15 mouse cellular contexts compared by ENCODE assay signal in genomic region chr3:68476336-68476735, GRCm38 (mm10).
"Had no signal": no experiment of that assay in that cellular context is flagged by ENCODE, and none has a peak within 500 bp of the region (broad histone marks: within the 10 kb centered on the region; RNA-seq: fewer than 3 reads in every experiment).

No protein-coding gene starts in this region.

- H3K36me3 ChIP-seq: midbrain, embryonic 12.5 days; neural tube, embryonic 12.5 days; stomach, embryonic 15.5 days had no signal

- H3K27me3 ChIP-seq: midbrain, embryonic 12.5 days; neural tube, embryonic 12.5 days; stomach, embryonic 15.5 days had no signal

- H3K4me2 ChIP-seq: lung, embryonic 14.5 days; midbrain, embryonic 12.5 days; neural tube, embryonic 12.5 days; stomach, embryonic 15.5 days had no signal

- DNase-seq: lung, adult 18-20 months; lung, embryonic 14.5 days; lung, postnatal 10 days; lung, postnatal 4 days; midbrain, embryonic 14.5 days; right cerebral cortex, postnatal 14 days; thymus, adult 2 months; thymus, postnatal 25 days; thymus, postnatal 4 days had no signal

- H3K4me1 ChIP-seq: neural tube, embryonic 12.5 days; stomach, embryonic 15.5 days had no signal

- H3K9ac ChIP-seq: lung, embryonic 14.5 days; midbrain, embryonic 12.5 days; neural tube, embryonic 12.5 days; stomach, embryonic 15.5 days had no signal

- H3K4me3 ChIP-seq: megakaryocyte, embryonic 14.5 days; midbrain, embryonic 12.5 days; neural tube, embryonic 12.5 days; stomach, embryonic 15.5 days had no signal

- H3K27ac ChIP-seq: midbrain, embryonic 12.5 days; neural tube, embryonic 12.5 days; stomach, embryonic 15.5 days; stomach, postnatal 0 days had no signal

- H3K9me3 ChIP-seq: midbrain, embryonic 12.5 days; neural tube, embryonic 12.5 days; stomach, embryonic 15.5 days had no signal

- ATAC-seq: midbrain, embryonic 16.5 days had no signal
